Mouse (Mus musculus) intestine, embryonic 14.5 days (tissue): Measurements from ENCODE around the gene Galns. TPM values are rescaled to one million over a fixed set of nuclear protein-coding genes. Genes with fewer than 3 reads are reported as not detected.

Experiments used
- ATAC-seq: fragments of 200-750 bp; cut with Nextera tagmentation; replicated peaks from 2 replicates; pipeline ENCODE4 v1.8.0; 2017; ENCODE audit warnings: low read depth, moderate number of reproducible peaks, moderate TSS enrichment, moderate library complexity; ENCODE audit not compliant: low FRiP score, low TSS enrichment
- DNase-seq: peaks from one replicate; pipeline ENCODE4 v3.0.0-alpha.2; 2018; ENCODE audit warnings: low spot score
- H3K27ac ChIP-seq: fragments of 300-500 bp; sonication (generic); 2 replicates; pipeline ENCODE4 v1.5.1; 2014; ENCODE audit warnings: low read depth, mild to moderate bottlenecking, control low read depth
- H3K27me3 ChIP-seq: fragments of 300-500 bp; sonication (generic); replicated peaks from 2 replicates; pipeline ENCODE4 v1.6.1; 2014; ENCODE audit warnings: low read length, control low read depth; ENCODE audit not compliant: control insufficient read depth, insufficient read depth
- H3K36me3 ChIP-seq: fragments of 300-500 bp; sonication (generic); 2 replicates; pipeline ENCODE4 v1.6.1; 2014; ENCODE audit warnings: low read length, control low read depth; ENCODE audit not compliant: control insufficient read depth, insufficient read depth
- H3K4me1 ChIP-seq: fragments of 300-500 bp; sonication (generic); replicated peaks from 2 replicates; pipeline ENCODE4 v1.6.1; 2014; ENCODE audit warnings: low read length, control low read depth, mixed read lengths; ENCODE audit not compliant: control insufficient read depth, insufficient read depth
- H3K4me2 ChIP-seq: fragments of 300-500 bp; sonication (generic); 2 replicates; pipeline ENCODE4 v1.6.1; 2014; ENCODE audit warnings: low read length
- H3K4me3 ChIP-seq: fragments of 300-500 bp; sonication (generic); 2 replicates; pipeline ENCODE4 v1.5.1; 2014; ENCODE audit warnings: low read depth, low read length, control low read depth, mixed read lengths
- H3K9ac ChIP-seq: fragments of 300-500 bp; sonication (generic); 2 replicates; pipeline ENCODE4 v1.6.1; 2014; ENCODE audit warnings: mild to moderate bottlenecking, low read length
- H3K9me3 ChIP-seq: fragments of 300-500 bp; sonication (generic); 2 replicates; pipeline ENCODE4 v1.6.1; 2016; ENCODE audit warnings: low read length, control low read depth; ENCODE audit not compliant: control insufficient read depth
- WGBS: fragments of 180-500 bp; shearing (Covaris S2); extraction: QIAGEN DNeasy Blood & Tissue Kit; methylation state at CpG from one replicate; pipeline ENCODE4 v1.1.7; 2014; 5-methylcytosine and 5-hydroxymethylcytosine counted together
- polyA plus RNA-seq: library from polyadenylated mRNA; unstranded; fragments of >200 nt; fragmentation: Nextera tagmentation; extraction: Ambion mirVana; gene quantifications from 2 replicates; pipeline ENCODE4 v1.2.1, GENCODE M21; 2014

Galns gene
- polyA plus RNA-seq, 1 experiment from 2014 or later: 12.2 TPM

GRCm38 (mm10) chr8:122648192-122648970 is 37.1 kb upstream of the Galns start:
- no peaks in the 10 kb centered on the region for H3K36me3 ChIP-seq
- H3K9ac ChIP-seq: no peak overlapping the region
- DNase-seq (no peak), ATAC-seq (no peak)
- WGBS: 64% methylated on average over 15 of the region's 15 CpGs
- no peaks in the 10 kb centered on the region for H3K27me3 ChIP-seq
- H3K4me1 ChIP-seq: peaks cover 17% of the 10 kb centered on the region
- H3K4me3 ChIP-seq: no peak overlapping the region
- no peak overlapping the region for H3K27ac ChIP-seq
- no peaks in the 10 kb centered on the region for H3K9me3 ChIP-seq
- no peak overlapping the region for H3K4me2 ChIP-seq

- no peak for ATAC-seq
- Histone ChIP-seq H3K4me1 (peaks cover 11% of the 10 kb centered on the region), H3K9me3 (no peaks in the 10 kb centered on the region), H3K27ac (no peak overlapping the region), H3K4me2 (no peak overlapping the region), H3K9ac (no peak overlapping the region), H3K36me3 (no peaks in the 10 kb centered on the region), H3K4me3 (no peak overlapping the region), H3K27me3 (no peaks in the 10 kb centered on the region)
- DNase-seq: no peak
- WGBS: 88% methylated on average over 16 of the region's 16 CpGs
Observed at GRCm38 (mm10) chr8:122646337-122646736, 35.1 kb upstream of the Galns start.

GRCm38 (mm10) chr8:122644175-122644954 is 33.1 kb upstream of the Galns start:
- Histone ChIP-seq H3K9ac (no peak overlapping the region), H3K4me3 (no peak overlapping the region), H3K9me3 (no peaks in the 10 kb centered on the region), H3K4me1 (peaks cover 28% of the 10 kb centered on the region), H3K27me3 (no peaks in the 10 kb centered on the region), H3K27ac (no peak overlapping the region), H3K36me3 (no peaks in the 10 kb centered on the region), H3K4me2 (no peak overlapping the region)
- ATAC-seq (no peak), DNase-seq (no peak)
- 78% methylated on average over 6 of the region's 6 CpGs for WGBS

GRCm38 (mm10) chr8:122642071-122642470 is 30.8 kb upstream of the Galns start:
- no peaks in the 10 kb centered on the region for H3K27me3 ChIP-seq
- H3K27ac ChIP-seq: no peak overlapping the region
- ATAC-seq (no peak), DNase-seq (no peak)
- no peak overlapping the region for H3K4me3 ChIP-seq
- H3K9ac ChIP-seq: no peak overlapping the region
- no peaks in the 10 kb centered on the region for H3K9me3 ChIP-seq
- WGBS: 57% methylated on average over 9 of the region's 9 CpGs
- no peaks in the 10 kb centered on the region for H3K36me3 ChIP-seq
- peaks cover 33% of the 10 kb centered on the region for H3K4me1 ChIP-seq
- no peak overlapping the region for H3K4me2 ChIP-seq

- ATAC-seq (no peak), DNase-seq (no peak)
- no peaks in the 10 kb centered on the region for H3K27me3 ChIP-seq
- peaks cover 40% of the 10 kb centered on the region for H3K4me1 ChIP-seq
- no peak overlapping the region for H3K4me3 ChIP-seq
- no peak overlapping the region for H3K4me2 ChIP-seq
- H3K27ac ChIP-seq: no peak overlapping the region
- no peaks in the 10 kb centered on the region for H3K9me3 ChIP-seq
- WGBS: 56% methylated on average over 15 of the region's 15 CpGs
- H3K9ac ChIP-seq: no peak overlapping the region
- H3K36me3 ChIP-seq: no peaks in the 10 kb centered on the region
Observed at GRCm38 (mm10) chr8:122641406-122641805, 30.1 kb upstream of the Galns start.

- H3K27me3 ChIP-seq: no peaks in the 10 kb centered on the region
- DNase-seq (no peak), ATAC-seq (no peak)
- no peak overlapping the region for H3K27ac ChIP-seq
- H3K4me3 ChIP-seq: no peak overlapping the region
- H3K36me3 ChIP-seq: no peaks in the 10 kb centered on the region
- no peak overlapping the region for H3K9ac ChIP-seq
- H3K4me2 ChIP-seq: no peak overlapping the region
- H3K4me1 ChIP-seq: peaks cover 44% of the 10 kb centered on the region
- no peaks in the 10 kb centered on the region for H3K9me3 ChIP-seq
- 73% methylated on average over 4 of the region's 4 CpGs for WGBS
Observed at GRCm38 (mm10) chr8:122640825-122641224, 29.6 kb upstream of the Galns start.

GRCm38 (mm10) chr8:122639521-122640248 is 28.4 kb upstream of the Galns start:
- Histone ChIP-seq H3K36me3 (no peaks in the 10 kb centered on the region), H3K9ac (no peak overlapping the region), H3K9me3 (no peaks in the 10 kb centered on the region), H3K27me3 (no peaks in the 10 kb centered on the region), H3K4me2 (peak overlapping the region; percentile 12), H3K4me1 (peaks cover 49% of the 10 kb centered on the region), H3K4me3 (no peak overlapping the region), H3K27ac (peak overlapping the region; percentile 65; the same call in 1 of the 2 replicates)
- ATAC-seq: no peak; the same call in 1 of the 2 replicates
- DNase-seq: peak; percentile 69
- WGBS: 17% methylated on average over 16 of the region's 16 CpGs

GRCm38 (mm10) chr8:122638601-122639000 is 27.3 kb upstream of the Galns start:
- Histone ChIP-seq H3K4me1 (peaks cover 49% of the 10 kb centered on the region), H3K36me3 (no peaks in the 10 kb centered on the region), H3K4me3 (no peak overlapping the region), H3K9me3 (no peaks in the 10 kb centered on the region), H3K27ac (no peak overlapping the region), H3K27me3 (no peaks in the 10 kb centered on the region), H3K4me2 (no peak overlapping the region), H3K9ac (no peak overlapping the region)
- DNase-seq (no peak), ATAC-seq (no peak)
- 77% methylated on average over 16 of the region's 16 CpGs for WGBS
